Mouse (Mus musculus): ENCODE measurements around the gene 1110002E22Rik. TPM values are rescaled to one million over a fixed set of nuclear protein-coding genes. Genes with fewer than 3 reads are reported as not detected.

1110002E22Rik gene
- total RNA-seq, 2 experiments from 2014 or later: 2.6 to 2.7 TPM

- intact Hi-C loops (cut with DNase I): no loop called here
- no peak for DNase-seq (ENCODE audit: low spot score in 2 of 2)
Observed at GRCm38 (mm10) chr3:138096263-138097028, 31.6 kb downstream of the 1110002E22Rik start.

DNA sequence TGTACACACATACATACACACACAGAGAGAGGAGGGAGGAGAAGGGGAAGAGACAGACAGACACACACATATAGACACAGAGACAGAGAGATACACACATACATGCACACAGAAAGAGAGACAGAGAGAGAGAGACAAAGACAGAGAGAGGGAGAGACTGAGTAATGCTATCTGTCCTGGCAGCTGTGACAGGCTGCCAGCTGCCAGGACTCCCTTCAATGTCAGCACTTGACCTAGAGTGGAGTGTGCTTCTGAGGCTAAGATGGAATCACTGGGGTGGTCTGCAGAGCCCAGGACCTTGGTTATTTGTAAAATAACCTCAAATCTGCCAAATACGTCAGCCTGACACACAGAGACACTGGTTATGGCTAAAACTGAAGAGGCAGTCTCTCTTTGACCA is 32.9 kb downstream of the 1110002E22Rik start:
- intact Hi-C loops (cut with DNase I): no loop called here
- DNase-seq (ENCODE audit: low spot score in 2 of 2): no peak

- intact Hi-C loops (cut with DNase I): no loop called here
- no peak for DNase-seq (ENCODE audit: low spot score in 2 of 2)
Observed at GRCm38 (mm10) chr3:138101936-138102335, 37.1 kb downstream of the 1110002E22Rik start.

DNA sequence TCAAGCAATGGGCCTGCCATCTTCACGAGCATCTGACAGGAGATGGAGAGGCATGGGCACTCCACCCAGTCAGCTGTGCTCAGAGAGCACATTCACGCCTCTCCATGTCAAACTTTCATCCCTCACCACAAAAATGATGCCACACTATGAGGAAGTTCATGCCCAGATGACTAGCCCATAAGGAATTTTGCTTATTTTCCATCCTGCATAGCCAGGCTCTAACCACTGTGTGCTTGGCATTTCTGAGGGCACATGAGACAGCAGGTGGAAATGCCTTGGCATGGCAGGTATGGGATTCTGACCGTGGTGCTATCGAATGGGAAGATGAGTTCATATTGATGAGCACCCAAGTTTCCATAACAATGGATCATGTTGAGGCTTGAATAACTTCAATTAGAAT is 38.8 kb downstream of the 1110002E22Rik start:
- intact Hi-C loops (cut with DNase I): no loop called here

GRCm38 (mm10) chr3:138105056-138105455 is 40.2 kb downstream of the 1110002E22Rik start:
- no peak for DNase-seq (ENCODE audit: low spot score in 2 of 2)
- intact Hi-C loops (cut with DNase I): no loop called here

More for the DNA sequence above, 38.8 kb downstream of the 1110002E22Rik start:
- DNase-seq (ENCODE audit: low spot score in 2 of 2): no peak

- DNase-seq (ENCODE audit: low spot score in 2 of 2): no peak
- intact Hi-C loops (cut with DNase I): no loop called here
Observed at GRCm38 (mm10) chr3:138106887-138107286, 42.0 kb downstream of the 1110002E22Rik start.

DNA sequence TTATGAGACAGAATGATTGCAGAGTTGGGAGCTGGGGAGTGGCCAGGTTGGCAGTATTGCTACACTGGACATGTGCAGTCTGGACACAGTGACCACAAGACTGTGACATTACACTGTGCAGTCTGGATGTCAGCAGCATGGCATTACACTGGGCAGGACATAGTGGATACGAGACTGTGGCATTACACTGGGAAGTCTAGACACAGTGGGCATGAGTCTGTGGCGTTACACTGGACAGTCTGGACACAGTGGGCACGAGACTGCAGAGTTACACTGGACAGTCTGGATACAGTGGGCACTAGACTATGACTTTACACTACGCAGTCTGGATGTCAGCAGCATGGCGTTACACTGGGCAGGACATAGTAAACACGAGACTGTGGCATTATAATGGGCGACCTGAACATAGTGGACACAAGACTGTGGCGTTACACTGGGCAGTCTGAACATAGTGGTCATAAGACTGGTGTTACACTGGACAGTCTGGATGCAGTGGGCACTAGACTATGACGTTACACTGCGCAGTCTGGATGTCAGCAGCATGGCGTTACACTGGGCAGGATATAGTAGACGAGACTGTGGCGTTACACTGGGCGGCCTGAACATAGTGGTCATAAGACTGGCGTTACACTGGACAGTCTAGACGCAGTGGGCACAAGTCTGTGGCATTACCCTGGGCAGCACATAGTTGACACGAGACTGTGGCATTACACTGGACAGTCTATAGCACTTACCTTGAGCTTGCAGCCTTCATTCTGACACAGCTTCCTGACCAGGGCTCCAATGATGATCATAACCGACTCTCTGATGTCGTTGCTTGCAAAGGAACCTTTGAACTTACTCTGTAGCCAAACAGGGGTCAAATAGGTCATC is 46.3 kb downstream of the 1110002E22Rik start:
- no peak for DNase-seq (ENCODE audit: low spot score in 2 of 2)
- intact Hi-C loops (cut with DNase I): no loop called here

DNA sequence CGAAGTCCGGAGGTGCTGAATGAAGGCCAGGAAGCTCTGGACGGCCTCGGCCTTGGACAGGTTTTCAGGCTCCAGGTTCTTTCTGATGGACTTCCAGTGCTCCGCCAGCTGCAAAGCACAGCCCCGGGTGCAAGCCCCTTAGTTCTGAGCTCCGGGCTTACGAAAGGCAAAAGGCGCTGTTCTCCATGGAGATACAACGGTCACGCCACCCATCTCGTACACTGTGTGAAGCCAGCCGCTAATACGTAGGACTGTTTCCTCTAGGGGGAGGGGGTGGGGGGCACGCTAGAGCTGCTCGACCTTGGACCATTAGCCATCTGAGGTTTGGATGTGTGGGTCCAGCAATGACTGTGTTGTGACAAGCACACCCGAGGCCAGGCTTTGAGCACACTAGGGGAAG is 49.3 kb downstream of the 1110002E22Rik start:
- intact Hi-C loops (cut with DNase I): no loop called here
- DNase-seq (ENCODE audit: low spot score in 2 of 2): no peak

DNA sequence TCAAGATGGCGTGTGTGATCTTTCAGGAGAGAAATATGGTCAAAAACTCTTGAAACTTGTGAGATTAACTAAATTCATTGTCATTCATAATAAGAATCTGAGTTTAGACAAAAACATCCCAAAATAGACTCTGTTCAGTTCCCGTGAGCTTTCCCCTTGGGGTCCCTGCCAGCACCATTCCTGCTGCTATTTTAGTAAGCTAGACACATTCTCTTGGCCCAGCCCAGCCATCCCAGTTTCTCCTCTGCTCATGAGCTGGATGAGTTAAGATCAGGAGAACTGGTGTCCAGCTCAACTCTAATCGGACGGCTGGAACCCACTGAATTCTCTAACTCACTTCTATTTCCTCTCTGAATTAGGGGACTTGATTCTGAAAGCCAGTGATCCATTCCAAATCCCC is 52.0 kb downstream of the 1110002E22Rik start:
- intact Hi-C loops (cut with DNase I): no loop called here
- no peak for DNase-seq (ENCODE audit: low spot score in 2 of 2)

GRCm38 (mm10) chr3:138118392-138118791 is 53.5 kb downstream of the 1110002E22Rik start:
- intact Hi-C loops (cut with DNase I): no loop called here
- no peak for DNase-seq (ENCODE audit: low spot score in 2 of 2)

- intact Hi-C loops (cut with DNase I): no loop called here
- DNase-seq (ENCODE audit: low spot score in 2 of 2): no peak
Observed at GRCm38 (mm10) chr3:138118831-138119230, 54.0 kb downstream of the 1110002E22Rik start.

DNA sequence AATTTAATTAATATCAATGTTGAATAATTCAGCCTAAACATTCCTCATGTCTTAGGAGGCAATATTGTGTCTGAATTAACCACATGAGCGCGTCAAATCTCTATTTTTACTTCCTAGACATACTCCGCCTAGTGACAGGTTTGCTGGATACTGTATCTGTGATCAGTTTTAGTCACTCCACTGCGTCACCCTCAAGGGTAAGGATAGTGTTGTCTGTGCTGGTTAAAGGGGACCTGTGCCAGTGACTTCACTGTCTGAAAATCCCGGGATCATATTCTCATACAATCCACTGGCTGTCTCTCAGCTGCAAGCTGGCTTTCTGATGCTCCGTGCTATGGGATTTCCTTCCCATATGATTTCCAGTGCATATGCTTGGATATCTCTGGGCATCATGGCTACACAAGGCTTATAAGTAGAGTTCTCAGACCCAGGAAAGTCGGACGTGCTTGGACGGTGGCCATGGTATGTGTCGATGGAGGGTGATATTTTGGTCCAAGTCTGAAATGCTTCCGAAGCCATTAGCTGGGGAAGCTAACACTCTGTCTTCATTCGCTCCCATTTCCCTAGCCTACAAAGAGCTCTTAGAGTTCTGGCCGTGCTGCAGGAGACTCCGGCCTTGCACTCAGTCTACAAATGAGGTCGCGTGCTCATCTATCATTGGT is 54.7 kb downstream of the 1110002E22Rik start:
- intact Hi-C loops (cut with DNase I): no loop called here
- no peak for DNase-seq (ENCODE audit: low spot score in 2 of 2)

- intact Hi-C loops (cut with DNase I): no loop called here
Observed at GRCm38 (mm10) chr3:138121461-138121860, 56.6 kb downstream of the 1110002E22Rik start.

DNA sequence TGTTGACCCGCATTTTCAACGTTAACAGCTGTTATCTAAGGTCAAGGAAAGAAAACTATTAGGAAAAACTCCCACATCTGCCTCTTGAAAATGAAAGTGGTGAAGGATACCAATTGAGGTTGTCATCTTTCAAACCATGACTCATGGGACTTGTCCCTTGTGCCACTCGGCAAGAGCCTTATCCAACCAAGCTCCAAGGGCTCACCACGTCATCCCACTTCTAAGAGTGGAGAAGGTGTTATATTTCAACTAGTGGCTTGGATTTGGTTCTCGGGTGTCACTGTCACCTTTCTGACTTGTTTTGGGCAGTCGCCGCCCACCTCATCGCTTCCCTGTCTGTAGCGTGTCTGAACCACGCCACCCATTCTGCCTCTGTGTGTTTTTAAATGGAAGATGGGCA is 59.0 kb downstream of the 1110002E22Rik start:
- no peak for DNase-seq (ENCODE audit: low spot score in 2 of 2)
- intact Hi-C loops (cut with DNase I): no loop called here

More at GRCm38 (mm10) chr3:138121461-138121860, 56.6 kb downstream of the 1110002E22Rik start:
- DNase-seq (ENCODE audit: low spot score in 2 of 2): no peak

DNA sequence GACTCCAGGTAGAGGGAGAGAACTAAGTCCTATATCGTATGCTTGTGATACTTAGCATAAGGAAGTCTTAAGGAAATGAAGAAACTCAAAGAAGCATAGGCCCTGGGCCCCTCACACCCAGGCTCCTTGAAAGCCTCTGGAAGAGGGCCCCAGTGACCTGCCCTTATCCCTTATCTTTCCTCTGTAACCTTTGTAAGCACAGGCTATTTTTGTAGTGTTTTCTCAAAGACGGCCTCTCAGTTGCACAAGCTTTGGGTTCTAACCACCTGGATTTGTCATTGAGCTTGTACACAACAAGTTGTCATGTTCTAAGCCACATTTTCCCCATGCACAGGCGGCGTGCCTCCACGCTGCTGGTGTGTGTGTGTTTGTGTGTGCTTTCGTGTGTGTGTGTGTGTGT is 64.3 kb downstream of the 1110002E22Rik start:
- no peak for DNase-seq (ENCODE audit: low spot score in 2 of 2)
- intact Hi-C loops (cut with DNase I): no loop called here

DNA sequence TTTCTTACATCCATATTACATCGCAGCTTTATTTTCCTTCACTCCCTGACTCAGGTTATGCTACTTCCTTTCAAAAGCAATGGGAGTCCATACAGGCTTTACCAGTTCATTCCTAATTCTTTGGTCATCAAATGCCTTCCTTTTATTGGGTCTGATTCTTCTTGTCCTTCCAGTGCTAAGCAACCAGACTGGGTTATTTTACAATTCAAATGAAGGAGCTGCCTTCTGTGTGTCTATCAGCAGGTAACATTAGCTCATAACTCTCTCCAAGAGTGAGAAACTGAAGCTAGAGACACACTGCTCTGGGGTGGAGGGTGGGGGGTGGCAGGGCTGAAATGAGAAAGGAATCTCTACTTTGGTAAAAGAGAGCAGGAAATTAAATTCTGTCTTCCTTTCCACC is 65.8 kb downstream of the 1110002E22Rik start:
- intact Hi-C loops (cut with DNase I): no loop called here
- no peak for DNase-seq (ENCODE audit: low spot score in 2 of 2)

All from left cerebral cortex, postnatal 25 days (tissue).